Mouse (Mus musculus): Measurements from ENCODE around the gene Dao.

Gene Dao

DNA sequence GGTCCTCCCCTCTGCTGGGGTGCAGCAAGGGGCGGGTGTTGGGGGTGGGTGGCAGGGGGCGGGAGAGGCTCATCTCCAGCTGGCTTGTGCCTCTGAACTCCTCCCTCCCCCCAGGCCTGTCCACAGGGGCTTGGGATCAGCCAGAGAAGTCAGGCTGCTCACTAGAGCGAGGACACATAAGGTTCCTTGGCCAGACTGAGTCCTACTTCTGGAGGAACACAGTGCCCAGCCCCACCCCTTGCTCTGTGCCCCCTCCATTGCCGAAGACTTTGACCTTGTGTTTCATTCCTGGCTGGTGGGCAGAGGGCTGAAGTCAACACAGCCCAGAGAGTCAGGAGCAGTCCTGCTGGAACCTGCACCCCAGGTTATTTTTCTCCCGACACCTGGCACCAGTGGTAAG, at the start of gene Dao:
TSS of gene Dao (plus strand) at position 162 of the 400 bp plus-strand sequence.
- DNase-seq (ENCODE audit: low read depth, low spot score): no peak

DNA sequence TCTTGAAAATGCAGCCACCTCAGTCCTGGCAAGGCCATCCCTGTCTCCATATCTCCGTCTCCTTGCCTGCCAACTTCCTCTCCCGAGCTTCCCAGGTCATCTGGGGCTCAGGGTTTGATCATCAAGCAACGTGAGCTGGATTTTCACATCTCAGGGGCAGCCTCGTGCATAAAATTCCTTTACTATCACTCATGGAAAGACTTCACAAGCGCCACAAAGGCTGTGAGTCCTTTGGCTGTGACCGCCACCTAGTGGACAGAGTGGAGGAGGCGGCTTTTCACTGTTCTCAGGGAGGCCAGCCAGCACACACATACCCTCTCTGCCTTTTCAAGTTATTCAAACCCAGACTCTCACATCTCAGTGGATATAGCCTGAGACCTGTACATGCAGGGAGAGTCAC, 49.1 kb upstream of the Dao start:
- DNase-seq (ENCODE audit: low read depth, low spot score): peak; percentile 74

DNA sequence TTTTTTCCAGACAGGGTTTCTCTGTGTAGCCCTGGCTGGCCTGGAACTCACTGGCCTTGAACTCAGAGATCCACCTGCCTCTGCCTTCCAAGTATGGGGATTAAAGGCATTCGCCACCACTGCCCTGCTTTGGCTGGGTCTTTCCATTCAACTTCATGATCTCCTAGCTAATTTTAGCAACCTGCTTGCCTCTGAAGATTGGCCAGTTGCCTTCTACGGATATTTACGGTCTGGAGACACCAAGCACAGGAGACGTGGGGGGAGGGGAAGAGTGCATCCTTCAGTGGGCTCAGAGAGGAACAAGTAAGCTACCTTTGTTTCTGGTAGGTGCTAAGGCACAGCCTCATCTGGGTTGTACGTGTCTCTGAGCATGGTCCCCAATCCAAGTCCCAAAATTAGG, 48.2 kb upstream of the Dao start:
- DNase-seq (ENCODE audit: low read depth, low spot score): no peak

DNA sequence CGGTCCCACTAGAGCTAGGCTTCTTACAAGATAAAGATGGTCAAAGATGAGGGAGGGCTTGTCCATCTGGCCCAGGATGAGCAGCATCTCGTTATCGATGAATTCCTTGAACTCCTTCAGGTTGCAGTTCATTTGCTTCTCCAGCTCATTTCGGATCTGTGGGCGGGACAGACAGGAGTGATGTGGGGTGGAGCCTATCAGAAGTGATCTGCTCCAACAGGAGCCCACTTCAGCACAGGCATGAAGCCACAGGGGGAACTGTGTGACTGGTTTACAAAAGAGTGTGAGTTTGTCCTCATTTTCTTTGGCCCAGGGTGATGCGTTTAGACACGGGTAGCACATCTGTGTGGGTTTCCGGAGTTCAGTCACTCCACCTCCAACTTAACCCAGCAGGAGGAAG, 47.8 kb upstream of the Dao start:
- DNase-seq (ENCODE audit: low read depth, low spot score): no peak

DNA sequence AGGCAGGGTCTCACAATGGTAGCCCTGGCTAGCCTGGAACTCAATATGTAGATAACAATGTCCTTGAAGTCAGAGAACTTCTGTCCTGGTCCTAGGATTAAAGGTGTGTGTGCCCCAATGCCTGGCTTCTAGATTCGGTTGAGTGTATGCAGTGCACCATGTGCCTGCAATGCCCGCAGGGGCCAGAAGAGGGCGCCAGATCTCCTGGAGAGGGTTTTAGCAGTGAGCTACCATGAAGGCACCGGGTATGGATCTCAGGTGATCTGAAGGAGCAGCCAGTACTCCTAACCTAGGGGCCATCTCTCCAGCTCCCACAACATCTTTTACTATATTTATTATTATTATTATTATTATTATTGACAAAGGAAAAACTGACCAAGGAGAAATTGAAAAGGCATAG, 47.0 kb upstream of the Dao start:
- peak; percentile 89 for DNase-seq (ENCODE audit: low read depth, low spot score)

DNA sequence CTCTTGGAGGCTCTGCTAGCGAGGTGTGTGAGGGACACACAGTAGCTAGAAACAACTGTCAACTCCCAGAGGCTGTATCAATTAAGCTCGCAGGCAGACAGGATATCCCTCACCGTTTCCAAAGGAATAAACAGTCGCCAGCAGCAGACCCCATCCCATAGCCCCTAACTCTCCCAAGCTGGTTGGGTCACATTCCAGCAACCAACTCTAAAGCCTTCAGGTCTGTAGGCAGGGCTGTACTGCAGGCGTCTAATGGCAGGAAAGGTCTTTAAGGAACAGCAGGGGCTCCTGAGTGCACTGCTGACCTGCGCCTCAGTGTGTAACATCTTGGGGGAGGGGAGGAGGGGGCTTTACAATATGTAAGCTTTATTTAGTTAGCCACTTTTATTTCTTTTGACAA, 44.5 kb upstream of the Dao start:
- no peak for DNase-seq (ENCODE audit: low read depth, low spot score)

DNA sequence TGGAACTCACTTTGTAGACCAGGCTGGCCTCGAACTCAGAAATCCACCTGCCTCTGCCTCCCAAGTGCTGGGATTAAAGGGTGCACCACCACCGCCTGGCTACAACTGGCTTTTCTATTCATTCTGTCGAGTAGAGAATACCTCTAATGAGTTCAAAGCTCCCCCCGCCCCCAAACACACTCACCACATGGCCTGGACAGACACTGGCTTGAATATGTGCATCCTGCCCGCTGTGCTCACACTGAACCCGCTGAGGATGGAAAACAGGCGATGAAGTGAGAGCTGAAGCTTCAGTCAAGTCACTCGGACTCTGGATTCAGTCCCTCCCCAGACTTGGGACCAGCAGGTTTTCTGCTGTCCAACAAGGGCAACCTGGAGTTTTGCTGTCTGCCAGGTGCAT, 43.1 kb upstream of the Dao start:
- DNase-seq (ENCODE audit: low read depth, low spot score): no peak

DNA sequence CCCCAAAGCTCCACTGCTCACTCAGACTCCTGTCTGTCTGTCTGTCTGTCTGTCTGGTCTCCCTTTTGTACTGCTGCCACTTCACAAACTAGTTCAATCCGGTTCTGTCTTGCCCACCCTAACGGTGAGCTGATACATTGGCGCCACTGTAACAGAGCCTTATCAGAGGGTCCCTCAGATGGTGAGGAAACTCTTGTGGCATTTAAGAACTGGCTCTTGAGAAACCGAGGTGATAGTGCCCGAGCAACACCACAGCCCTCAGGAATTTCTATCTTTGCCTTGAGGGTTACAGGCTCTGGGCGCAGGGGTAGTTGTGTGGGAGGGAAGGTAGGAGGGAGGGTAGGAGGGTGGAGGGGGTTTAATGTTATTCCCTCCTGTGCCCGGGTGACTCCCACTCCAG, 41.7 kb upstream of the Dao start:
- DNase-seq (ENCODE audit: low read depth, low spot score): peak; percentile 67

DNA sequence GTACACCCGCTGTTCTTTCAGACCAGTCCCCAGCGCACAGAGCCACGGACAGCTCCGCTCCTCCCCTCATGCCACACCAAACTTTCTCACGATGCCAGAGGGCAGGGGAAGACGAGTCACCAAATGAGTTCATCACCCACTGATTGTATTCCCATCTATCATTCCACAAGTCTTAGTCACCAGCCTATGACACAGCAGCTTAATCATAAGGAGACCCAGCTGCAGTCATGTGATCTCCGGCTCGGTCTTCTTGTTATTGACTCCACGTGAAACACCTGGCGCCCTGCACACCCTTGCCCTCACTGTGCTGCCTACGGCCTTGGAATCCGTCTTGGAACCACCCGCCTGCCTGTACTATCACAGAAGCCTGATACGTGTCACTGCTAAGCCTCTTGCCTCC, 38.5 kb upstream of the Dao start:
- no peak for DNase-seq (ENCODE audit: low read depth, low spot score)

DNA sequence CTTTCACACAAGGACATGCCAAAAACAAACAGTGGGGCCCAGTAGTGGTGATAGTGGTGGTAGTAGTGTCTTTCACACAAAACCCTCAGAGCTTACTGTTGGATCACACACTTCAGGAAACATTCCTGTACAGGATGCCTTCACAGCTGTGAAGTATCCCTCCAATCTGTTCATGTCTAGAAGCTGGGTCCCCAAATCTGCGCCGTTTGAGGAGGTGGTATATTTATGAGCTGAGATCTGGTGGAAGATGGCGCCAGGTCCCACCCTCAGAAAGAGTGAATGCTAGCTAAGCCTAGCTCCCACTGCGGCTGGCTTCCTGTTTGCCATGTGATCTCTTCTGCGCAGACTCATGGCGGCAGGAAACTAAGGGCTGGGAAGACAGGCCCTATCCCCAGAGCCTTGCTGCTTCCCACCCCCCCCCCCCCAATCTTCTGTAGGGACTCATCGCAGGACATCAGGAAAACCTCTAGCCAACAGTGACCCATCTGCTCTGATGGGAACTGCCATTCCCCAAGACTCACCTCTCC, 37.8 kb upstream of the Dao start:
- no peak for DNase-seq (ENCODE audit: low read depth, low spot score)

DNA sequence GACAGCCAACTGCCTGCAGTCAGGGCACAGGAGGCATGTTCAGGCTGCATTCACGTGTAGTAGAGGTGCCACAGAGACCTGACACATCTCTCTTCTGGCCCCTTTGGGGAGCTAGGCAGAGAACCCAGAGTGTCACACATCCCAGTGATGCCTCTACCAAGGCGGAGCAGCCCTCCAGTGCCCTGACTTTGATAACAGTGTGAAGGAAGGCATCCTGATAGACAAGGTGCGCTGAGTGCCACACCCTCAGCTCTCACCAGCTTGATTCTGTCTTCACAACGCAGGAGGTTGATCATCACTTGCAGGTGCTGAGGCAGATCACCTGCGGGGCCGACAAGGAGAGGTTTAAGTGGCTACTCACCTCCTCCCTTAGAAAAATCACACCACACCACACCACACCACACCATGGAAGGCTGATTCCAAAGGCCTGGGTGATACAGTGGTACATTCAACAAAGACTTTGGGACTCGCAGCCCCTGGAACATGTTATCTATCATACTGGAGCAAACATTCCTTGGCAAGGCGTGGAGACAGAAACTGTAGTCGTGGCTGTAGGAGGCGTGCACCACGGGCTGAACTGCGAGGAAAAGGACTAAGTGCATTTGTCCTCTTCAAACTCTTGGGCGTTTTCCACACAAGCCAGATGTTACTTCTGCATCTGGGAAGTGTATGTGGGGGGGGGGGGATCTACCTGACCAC, 36.9 kb upstream of the Dao start:
- DNase-seq (ENCODE audit: low read depth, low spot score): no peak

DNA sequence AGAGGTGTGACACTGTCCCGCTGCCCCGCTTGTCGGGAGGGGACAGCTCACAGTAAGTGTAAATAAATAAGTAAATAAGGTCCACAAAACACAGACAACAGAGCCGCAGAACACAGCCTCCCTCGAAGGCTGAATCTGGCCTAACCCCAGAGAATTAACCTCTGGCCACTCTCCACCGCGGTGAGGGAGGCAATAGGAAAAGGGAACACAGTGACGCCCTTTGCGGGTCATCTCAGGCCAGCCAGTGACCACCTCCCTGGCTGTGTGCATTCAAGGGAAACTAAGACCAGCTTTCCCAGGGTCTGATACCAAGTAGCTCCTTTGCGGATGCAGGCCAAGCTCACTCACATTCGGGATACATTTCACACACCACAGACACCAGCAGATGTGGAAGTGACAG, 35.1 kb upstream of the Dao start:
- DNase-seq (ENCODE audit: low read depth, low spot score): no peak

DNA sequence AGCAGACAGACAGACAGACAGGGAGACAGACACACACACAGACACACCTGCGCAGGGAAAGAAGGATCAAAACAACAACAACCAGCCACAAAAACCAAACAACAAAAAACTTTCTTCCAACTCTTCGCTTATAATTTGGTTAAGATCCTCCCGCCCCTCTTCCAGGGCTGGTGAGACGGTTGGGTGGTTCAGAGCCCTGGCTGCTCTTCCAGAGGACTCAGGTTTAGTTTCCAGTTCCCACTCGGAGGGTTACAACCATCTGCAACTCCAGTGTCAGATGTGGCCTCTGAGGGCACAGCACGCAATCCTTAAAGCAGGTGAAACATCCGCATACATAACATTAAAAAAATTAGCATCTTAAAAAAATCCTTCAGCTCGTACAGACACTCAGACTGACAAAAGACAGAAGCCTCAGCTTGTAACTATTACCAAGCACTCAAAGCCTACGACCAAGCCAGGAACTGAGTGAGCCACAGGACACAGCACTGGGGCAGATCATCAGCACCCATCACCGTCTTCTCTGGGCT, 32.0 kb upstream of the Dao start:
- peak; percentile 53 for DNase-seq (ENCODE audit: low read depth, low spot score)

DNA sequence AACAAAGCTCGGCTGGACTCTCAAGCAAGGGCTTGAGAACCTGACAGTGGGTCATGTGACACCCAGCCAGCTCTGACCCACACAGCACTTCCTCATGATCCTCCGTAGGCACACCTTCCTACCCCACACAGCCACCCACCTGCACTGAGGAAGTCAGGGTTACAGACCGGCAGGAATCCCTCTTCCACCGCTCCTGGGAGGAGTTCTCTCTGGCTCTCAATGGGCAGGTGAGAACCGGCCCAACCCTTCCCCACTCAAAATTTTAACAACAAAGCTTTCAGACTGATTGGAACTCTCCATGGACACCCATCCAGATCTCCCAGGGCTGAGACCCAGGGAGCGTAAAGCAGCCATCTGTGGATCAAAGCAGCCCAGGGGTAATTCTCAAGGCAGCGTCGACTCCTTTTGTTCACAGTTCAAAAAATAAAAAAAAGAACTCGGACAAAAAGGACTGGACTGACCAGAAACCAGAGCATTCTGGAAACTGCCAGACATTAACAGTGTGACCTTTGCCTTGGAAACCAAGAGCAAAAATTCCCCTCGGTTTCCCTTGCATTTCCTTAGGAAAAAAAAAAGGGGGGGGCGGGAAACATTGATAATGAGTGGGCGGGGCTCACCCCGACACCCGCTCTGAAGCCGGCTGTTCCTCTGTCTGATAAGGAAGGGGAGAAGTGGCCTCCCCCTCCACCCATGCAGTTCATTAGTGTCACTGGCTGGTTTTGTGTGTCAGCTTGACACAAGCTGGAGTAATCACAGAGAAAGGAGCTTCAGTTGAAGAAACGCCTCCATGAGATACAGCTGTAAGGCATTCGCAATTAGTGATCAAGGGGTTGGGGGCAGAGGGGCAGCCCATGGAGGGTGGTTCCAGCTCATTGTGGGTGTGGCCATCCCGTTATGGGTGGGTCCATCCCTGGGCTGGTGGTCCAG, 30.7 kb upstream of the Dao start:
- DNase-seq (ENCODE audit: low read depth, low spot score): peak; percentile 93

DNA sequence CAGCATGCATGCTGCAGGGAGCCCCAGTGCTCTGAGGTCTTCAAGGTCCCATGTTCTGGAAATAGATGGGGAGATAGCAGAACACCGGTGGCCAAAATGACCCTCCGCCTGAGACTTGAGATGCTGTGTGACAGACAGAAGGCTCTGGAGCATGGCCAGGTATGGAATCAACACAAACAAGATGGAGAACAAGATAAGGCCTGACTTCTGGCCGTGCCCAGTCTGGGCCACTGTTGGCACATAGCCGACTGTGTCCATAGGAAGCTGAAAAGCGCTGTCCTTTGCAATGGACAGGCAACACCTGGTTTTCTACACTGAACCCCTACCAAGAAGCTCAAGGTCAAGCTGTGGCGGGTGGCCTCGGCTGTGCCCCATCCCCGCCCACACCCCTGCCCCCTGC, 29.7 kb upstream of the Dao start:
- DNase-seq (ENCODE audit: low read depth, low spot score): no peak

DNA sequence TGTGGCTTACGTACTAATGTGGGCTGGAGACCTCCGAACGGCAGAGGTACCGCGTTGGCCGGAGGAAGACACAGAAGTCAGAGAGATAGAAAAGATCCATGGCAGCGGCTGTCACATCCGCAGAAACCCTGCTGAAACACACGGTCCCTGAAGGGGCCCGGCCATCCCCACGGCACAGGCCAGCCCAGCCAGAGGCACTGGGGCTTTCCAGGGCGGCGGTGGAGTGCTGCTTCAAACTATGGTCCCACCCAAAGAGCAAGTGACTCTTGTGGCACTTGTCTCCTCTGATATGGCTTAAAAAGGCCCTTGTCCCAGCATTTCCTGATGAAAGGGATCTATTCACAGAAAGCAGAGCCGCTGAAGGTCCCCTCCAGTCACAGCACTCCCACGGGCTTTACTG, 28.9 kb upstream of the Dao start:
- no peak for DNase-seq (ENCODE audit: low read depth, low spot score)

DNA sequence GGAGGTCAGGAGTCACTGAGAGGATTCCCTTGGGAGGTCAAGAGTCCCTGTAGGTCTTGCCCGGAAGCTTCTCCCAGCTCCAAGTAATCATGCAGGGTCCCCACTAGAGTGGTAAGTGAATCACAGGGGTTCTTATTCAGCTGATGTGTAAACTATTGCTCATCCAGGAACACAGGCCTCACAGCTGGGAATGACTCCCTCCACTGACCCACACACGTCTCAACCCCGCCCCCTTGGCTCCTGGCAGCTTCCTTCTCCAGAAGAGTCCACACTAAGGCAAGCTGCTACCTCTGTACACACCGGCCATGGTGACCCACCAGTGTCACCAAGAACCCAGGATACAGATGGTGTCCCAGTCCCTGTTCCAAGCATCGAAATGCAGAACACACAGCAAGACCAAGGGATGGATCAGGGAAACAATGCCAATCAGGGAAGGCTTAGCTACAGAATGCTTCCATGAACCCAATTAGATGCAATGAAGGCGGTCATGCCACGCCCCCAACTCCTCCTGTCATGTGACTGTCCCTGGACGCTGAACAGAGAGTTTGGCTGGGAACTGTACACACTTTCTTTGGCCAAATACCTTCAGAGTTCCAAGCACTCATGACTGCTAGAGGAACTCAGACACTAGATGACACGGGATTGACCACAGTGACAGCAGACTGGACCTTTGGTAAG, 27.8 kb upstream of the Dao start:
- no peak for DNase-seq (ENCODE audit: low read depth, low spot score)

DNA sequence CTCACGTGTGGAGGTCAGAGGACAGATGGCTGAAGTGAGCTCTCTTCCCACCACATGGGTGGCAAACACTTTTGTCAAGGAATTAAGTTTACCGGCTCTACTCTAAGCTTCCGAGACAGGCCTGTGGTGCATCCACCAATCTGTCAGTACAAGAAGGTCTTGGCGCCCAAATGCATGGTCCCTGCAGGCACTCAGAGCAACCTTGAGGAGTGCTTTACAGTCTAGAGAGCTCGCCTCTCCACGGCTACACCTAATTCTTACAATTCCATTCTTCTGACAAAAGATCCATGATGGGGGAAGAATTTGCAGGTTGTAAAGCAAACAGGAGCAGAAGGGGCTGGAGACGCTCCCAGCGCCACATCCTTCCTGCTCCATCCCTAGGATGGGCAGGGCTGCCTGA, 26.9 kb upstream of the Dao start:
- DNase-seq (ENCODE audit: low read depth, low spot score): no peak

DNA sequence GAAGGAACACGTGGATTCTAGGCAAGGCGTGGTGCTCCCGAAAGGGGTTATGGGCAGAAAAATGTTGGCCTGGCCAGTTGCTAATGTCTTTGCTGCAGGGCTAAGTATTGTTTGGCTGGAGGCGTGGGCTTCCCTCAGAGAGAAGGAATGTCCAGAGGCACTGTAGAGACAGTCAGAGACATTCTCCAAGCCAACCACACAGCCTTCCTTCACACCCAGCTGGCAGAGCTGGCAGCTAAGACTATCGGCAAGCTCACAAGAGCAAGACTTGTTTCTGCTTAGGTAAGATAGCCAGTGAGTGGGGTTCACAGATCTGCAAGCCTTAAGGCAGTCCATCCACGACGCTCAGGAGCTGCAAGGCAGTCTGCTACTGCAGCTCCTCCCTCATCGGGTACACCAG, 26.2 kb upstream of the Dao start:
- DNase-seq (ENCODE audit: low read depth, low spot score): no peak

DNA sequence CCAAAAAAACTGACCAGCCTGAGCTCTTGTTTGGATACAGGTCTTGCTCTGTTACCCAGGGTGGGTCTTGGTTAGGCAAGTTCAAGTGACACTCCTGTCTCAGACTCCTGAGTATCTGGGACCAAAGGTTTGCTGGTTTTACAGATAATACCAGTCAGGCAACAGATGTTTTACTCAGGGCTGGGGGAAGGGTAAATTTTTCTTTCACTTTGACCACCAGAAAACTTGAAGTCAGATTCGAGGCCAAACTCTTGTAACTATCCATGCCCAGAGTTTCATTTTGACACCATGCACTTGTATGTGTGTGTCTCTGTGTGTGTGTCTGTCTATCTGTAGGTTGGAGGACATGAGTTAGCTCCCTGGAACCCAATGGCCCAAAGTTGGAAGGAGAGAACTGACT, 23.0 kb upstream of the Dao start:
- DNase-seq (ENCODE audit: low read depth, low spot score): no peak

DNA sequence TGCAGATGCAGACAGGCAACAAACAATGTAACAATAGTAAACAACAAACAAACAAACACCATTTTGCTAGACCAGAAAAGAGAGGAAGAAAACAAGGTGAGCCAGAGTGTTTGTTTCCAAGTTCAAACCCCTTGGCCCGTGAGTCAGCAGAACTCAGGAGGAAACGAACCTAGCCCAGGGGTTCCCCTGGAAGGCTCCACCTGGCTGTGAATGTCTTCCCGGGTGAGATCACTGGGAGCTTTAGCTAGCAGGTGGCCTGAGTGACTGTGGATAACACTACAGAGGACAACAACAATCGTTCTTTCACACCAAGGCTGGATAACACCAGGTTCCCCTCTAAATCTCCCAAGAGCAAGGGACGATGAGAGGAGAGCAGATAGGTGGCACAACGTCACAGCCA, 22.3 kb upstream of the Dao start:
- DNase-seq (ENCODE audit: low read depth, low spot score): no peak

DNA sequence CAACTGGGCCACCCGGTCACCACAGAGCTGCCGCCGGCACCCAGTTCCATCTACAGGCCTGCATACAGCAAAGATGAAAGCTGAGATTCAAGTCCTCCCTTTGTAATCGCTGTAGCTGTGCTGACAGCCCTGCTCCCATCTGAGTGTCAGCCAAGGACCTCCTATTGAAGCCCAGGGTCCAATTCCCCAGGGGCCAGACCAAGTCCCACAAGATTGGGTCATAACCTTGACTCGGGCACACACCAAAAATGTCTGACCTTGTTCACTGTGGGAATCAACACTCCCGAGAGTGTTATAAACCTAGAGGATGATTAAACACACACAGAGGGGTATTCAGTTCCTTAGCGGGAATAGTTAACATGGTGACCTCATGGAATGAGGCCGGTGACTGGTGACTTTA, 21.7 kb upstream of the Dao start:
- no peak for DNase-seq (ENCODE audit: low read depth, low spot score)

Measured in ES-CJ7 (cell line).